Comparison of ENCODE assay signal across 25 mouse cellular contexts in genomic region chr11:52264871-52265270, GRCm38 (mm10). TPM values are rescaled to one million over a fixed set of nuclear protein-coding genes. Genes with fewer than 3 reads are reported as not detected.
DNase-seq lines count a peak whose midpoint lies in the region; ATAC-seq and TF ChIP-seq lines count a peak whose summit lies in the region.
"Had no signal": no experiment of that assay in that cellular context is flagged by ENCODE, and none has a peak within 500 bp of the region (broad histone marks: within the 10 kb centered on the region; RNA-seq: fewer than 3 reads in every experiment).

No protein-coding gene starts in this region.

- H3K27ac ChIP-seq in heart, embryonic 13.5 days (replicated peaks) = no peak overlapping the region
- H3K27ac ChIP-seq in heart, embryonic 11.5 days (ENCODE audit: low read depth, low read length) = no peak overlapping the region
- H3K27ac ChIP-seq: hindbrain, embryonic 12.5 days; liver, embryonic 13.5 days; stomach, postnatal 0 days had no signal

- 77% methylated on average over 7 of the region's 7 CpGs for WGBS in heart, embryonic 13.5 days
- WGBS in heart, embryonic 11.5 days (ENCODE audit: insufficient replicate concordance) = 72% methylated on average over 7 of the region's 7 CpGs

- 0 out of 2 replicates have a peak overlapping the region, but pooled peaks have one; percentile 8 for H3K9ac ChIP-seq in heart, embryonic 13.5 days
- H3K9ac ChIP-seq in heart, embryonic 11.5 days (ENCODE audit: low read depth, low read length) = no peak overlapping the region
- H3K9ac ChIP-seq: heart, embryonic 15.5 days; hindbrain, embryonic 12.5 days; liver, embryonic 13.5 days had no signal

- H3K36me3 ChIP-seq in heart, embryonic 13.5 days = 0 out of 2 replicates have a peak, but pooled peaks cover under 1% of the 10 kb centered on the region
- no peaks in the 10 kb centered on the region for H3K36me3 ChIP-seq in heart, embryonic 11.5 days (ENCODE audit: control insufficient read depth, insufficient read depth, low read length)
- peaks cover 74% of the 10 kb centered on the region for H3K36me3 ChIP-seq in E14TG2a.4 (ENCODE audit: insufficient read depth, low read length)
- H3K36me3 ChIP-seq: G1E; heart, embryonic 15.5 days; hindbrain, embryonic 12.5 days; liver, embryonic 13.5 days had no signal

- no peak overlapping the region for H3K4me3 ChIP-seq in heart, embryonic 13.5 days
- no peak overlapping the region for H3K4me3 ChIP-seq in heart, embryonic 11.5 days (ENCODE audit: low read depth, low read length)
- peak overlapping the region; percentile 45 for H3K4me3 ChIP-seq in E14TG2a.4 (replicated peaks; ENCODE audit: low read length)
- H3K4me3 ChIP-seq: heart, embryonic 15.5 days; hindbrain, embryonic 12.5 days; liver, embryonic 13.5 days had no signal

- DNase-seq in T-cell, adult 2 months (ENCODE audit: low spot score) = peak; percentile 21
- peak; percentile 14 for DNase-seq in thymus, postnatal 0 days (ENCODE audit: low spot score)
- DNase-seq in layer of hippocampus, postnatal 14 days (ENCODE audit: low spot score in 2 of 2) = no peak
- DNase-seq in right cerebral cortex, adult 2 months (ENCODE audit: low spot score in 2 of 2) = no peak
- DNase-seq: adrenal gland, adult 8-10 months; cerebellum, adult 2 months; liver, embryonic 13.5 days; midbrain, embryonic 14.5 days; right cerebral cortex, postnatal 14 days had no signal

- H3K9me3 ChIP-seq in heart, embryonic 13.5 days = no peaks in the 10 kb centered on the region
- no peaks in the 10 kb centered on the region for H3K9me3 ChIP-seq in heart, embryonic 11.5 days (replicated peaks; ENCODE audit: control insufficient read depth, low read length)
- H3K9me3 ChIP-seq in E14TG2a.4 (ENCODE audit: low read length) = no peaks in the 10 kb centered on the region
- H3K9me3 ChIP-seq: G1E; heart, embryonic 15.5 days; hindbrain, embryonic 12.5 days; liver, embryonic 13.5 days had no signal

- no peak overlapping the region for H3K4me2 ChIP-seq in heart, embryonic 13.5 days
- no peak overlapping the region; the same call in 1 of the 2 replicates for H3K4me2 ChIP-seq in heart, embryonic 11.5 days
- H3K4me2 ChIP-seq: hindbrain, embryonic 12.5 days; liver, embryonic 13.5 days had no signal

- no peak for TF ChIP-seq CTCF in E14TG2a.4 (conservative IDR thresholded peaks at IDR 0.05; ENCODE audit: low read length)

- no peak for ATAC-seq in heart, embryonic 13.5 days (ENCODE audit: extremely low read depth, insufficient number of reproducible peaks, low FRiP score, low TSS enrichment)
- no peak for ATAC-seq in heart, embryonic 11.5 days (replicated peaks; ENCODE audit: insufficient number of reproducible peaks, low FRiP score, low TSS enrichment)
- ATAC-seq: intestine, embryonic 16.5 days had no signal

- no peaks in the 10 kb centered on the region for H3K27me3 ChIP-seq in heart, embryonic 13.5 days (replicated peaks)
- H3K27me3 ChIP-seq in heart, embryonic 11.5 days (ENCODE audit: control insufficient read depth, insufficient read depth, low read length) = no peaks in the 10 kb centered on the region
- no peaks in the 10 kb centered on the region for H3K27me3 ChIP-seq in E14TG2a.4 (ENCODE audit: insufficient read depth, low read length)
- H3K27me3 ChIP-seq: heart, embryonic 15.5 days; hindbrain, embryonic 12.5 days; liver, embryonic 13.5 days had no signal

- H3K4me1 ChIP-seq in heart, embryonic 13.5 days = peaks cover 44% of the 10 kb centered on the region
- peaks cover 35% of the 10 kb centered on the region for H3K4me1 ChIP-seq in heart, embryonic 11.5 days (ENCODE audit: control insufficient read depth, insufficient read depth, low read length)
- peaks cover 88% of the 10 kb centered on the region for H3K4me1 ChIP-seq in E14TG2a.4 (replicated peaks; ENCODE audit: low read depth, low read length)

RNA-seq across cellular contexts. Expression of gene Tcf7, which starts 17.9 kb away (rescaled TPM):
- polyA plus RNA-seq in heart, embryonic 13.5 days (2015; fragmentation: Nextera tagmentation; extraction: Ambion mirVana) = 3.5 and 4.3 TPM in 2 replicates
- polyA plus RNA-seq in heart, embryonic 11.5 days (2014; fragmentation: Nextera tagmentation; extraction: Ambion mirVana) = 5.3 and 5.5 TPM in 2 replicates
- polyA plus RNA-seq in thymus, postnatal 0 days (2015; fragmentation: Nextera tagmentation; extraction: Ambion mirVana) = 1,084 and 1,272 TPM in 2 replicates
- 1 to 10 TPM; 6.0 to 6.3 TPM for total RNA-seq in layer of hippocampus, postnatal 14 days (2021)
- total RNA-seq: G1E had no signal
- polyA plus RNA-seq: G1E had no signal

RNA-seq across cellular contexts. Expression of gene Skp1a, which starts 33.1 kb away (rescaled TPM):
- 467 and 522 TPM in 2 replicates for polyA plus RNA-seq in heart, embryonic 13.5 days (2015; fragmentation: Nextera tagmentation; extraction: Ambion mirVana)
- 506 and 537 TPM in 2 replicates for polyA plus RNA-seq in heart, embryonic 11.5 days (2014; fragmentation: Nextera tagmentation; extraction: Ambion mirVana)
- 1,041 and 1,103 TPM in 2 replicates for polyA plus RNA-seq in thymus, postnatal 0 days (2015; fragmentation: Nextera tagmentation; extraction: Ambion mirVana)
- 100 to 1,000 TPM; 467 to 471 TPM for total RNA-seq in layer of hippocampus, postnatal 14 days (2021)

RNA-seq across cellular contexts. Expression of gene Olfr1371, which starts 51.1 kb away (rescaled TPM):
- polyA plus RNA-seq in heart, embryonic 13.5 days (2015; fragmentation: Nextera tagmentation; extraction: Ambion mirVana) = not detected in 2 replicates
- polyA plus RNA-seq in heart, embryonic 11.5 days (2014; fragmentation: Nextera tagmentation; extraction: Ambion mirVana) = not detected in 2 replicates
- not detected in 2 replicates for polyA plus RNA-seq in thymus, postnatal 0 days (2015; fragmentation: Nextera tagmentation; extraction: Ambion mirVana)
- not detected for total RNA-seq in layer of hippocampus, postnatal 14 days (2021)
- total RNA-seq: adrenal gland, adult 8-10 months; gastrocnemius, postnatal 4 days; layer of hippocampus, adult 18-20 months; left cerebral cortex, adult 18-20 months; megakaryocyte progenitor cell, adult 5-6 weeks had no signal
- polyA plus RNA-seq: cerebellum, adult 2 months; embryonic facial prominence, embryonic 14.5 days; G1E; heart, embryonic 15.5 days; hindbrain, embryonic 12.5 days; intestine, embryonic 16.5 days; kidney, embryonic 16.5 days; limb, embryonic 11.5 days; liver, embryonic 13.5 days; lung, embryonic 16.5 days; midbrain, embryonic 14.5 days; stomach, postnatal 0 days had no signal

Comparison
In these comparisons a context has a peak if more than half of its experiments do, and no peak if none do; other contexts are left out.
1. DNase-seq: peak in T-cell, adult 2 months (single experiment) and thymus, postnatal 0 days (single experiment); none in layer of hippocampus, postnatal 14 days (0 of 2) and right cerebral cortex, adult 2 months (0 of 2).
2. RNA of gene Tcf7, which starts 17.9 kb away (polyA plus RNA-seq): 1,084 to 1,272 TPM in thymus, postnatal 0 days; 5.3 to 5.5 TPM in heart, embryonic 11.5 days and 3.5 to 4.3 TPM in heart, embryonic 13.5 days; every median in the first group is over 100 times any median in the second.